Mouse (Mus musculus) bone marrow, adult 2 months (tissue): ENCODE data around the gene Adgra3.

Experiments used
- CTCF ChIP-seq: fragments of 200-500 bp; IDR thresholded peaks from 2 replicates; pipeline ENCODE4 v1.5.1; 2011; ENCODE audit warnings: low read length, control low read depth; ENCODE audit not compliant: control insufficient read depth, insufficient read depth
- POLR2A ChIP-seq: fragments of 200-500 bp; IDR thresholded peaks from 2 replicates; pipeline ENCODE4 v1.6.1; 2011; ENCODE audit warnings: low read depth, mild to moderate bottlenecking, control low read depth, low read length, borderline replicate concordance; ENCODE audit not compliant: control insufficient read depth

GRCm38 (mm10) chr5:50043677-50044076, 15.1 kb downstream of the Adgra3 start:
- TF ChIP-seq POLR2A (no peak), CTCF (no peak)
